Mouse (Mus musculus): ENCODE results near the gene Hcar1.

- no peak for TF ChIP-seq CTCF (IDR thresholded peaks at IDR 0.05; ENCODE audit: low read depth)
- TF ChIP-seq EP300 (IDR thresholded peaks at IDR 0.05; ENCODE audit: low read depth): no peak
Measured at GRCm38 (mm10) chr5:123879928-123880327, at the start of gene Hcar1.

Data from liver, embryonic 14.5 days (tissue).